8 mouse cellular contexts compared by ENCODE assay signal in the genomic region with DNA sequence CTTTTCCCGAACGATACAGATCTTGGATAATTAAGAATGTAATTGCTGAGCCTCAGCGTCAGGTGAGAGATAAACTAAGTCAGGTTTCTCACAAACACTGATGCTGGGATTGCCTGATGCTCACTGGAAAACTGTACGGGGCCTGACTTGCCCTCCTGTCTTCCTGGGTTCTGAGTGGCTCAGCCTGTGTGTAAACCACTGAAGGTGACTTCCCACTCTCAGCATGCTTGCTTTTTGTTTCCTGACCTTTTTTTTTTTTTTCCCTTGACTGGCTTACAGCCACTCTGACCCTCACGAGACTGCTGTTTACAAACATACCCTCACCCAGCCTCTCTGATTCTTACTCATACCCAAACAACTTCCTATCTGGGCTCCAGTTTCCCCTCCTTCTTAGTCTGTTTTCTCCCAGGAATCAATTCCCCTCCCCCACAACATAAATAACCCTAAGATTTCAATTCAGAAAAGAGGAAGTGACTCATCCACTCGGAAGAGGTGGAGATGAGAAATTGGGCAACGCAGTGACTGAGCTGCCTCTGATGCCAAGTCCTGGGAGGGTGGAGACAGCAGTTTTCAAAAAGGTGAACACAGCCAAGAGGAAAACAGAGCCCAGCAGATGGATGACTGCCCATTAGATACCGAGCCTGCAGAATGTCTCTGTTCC. TPM values are rescaled to one million over a fixed set of nuclear protein-coding genes. Genes with fewer than 3 reads are reported as not detected.
DNase-seq lines count a peak whose midpoint lies in the region; ATAC-seq and TF ChIP-seq lines count a peak whose summit lies in the region.

No protein-coding gene starts in this region.

- no peaks in the 10 kb centered on the region for H3K9me3 ChIP-seq in intestine, embryonic 15.5 days
- H3K9me3 ChIP-seq in intestine, postnatal 0 days (ENCODE audit: control insufficient read depth): no peaks in the 10 kb centered on the region

- intact Hi-C loops in heart, postnatal 36 days (cut with DNase I): loop anchor here (2.0 kb wide), 1 partner anchor 20 kb away; no protein-coding TSS in a partner anchor

- H3K4me2 ChIP-seq in intestine, embryonic 15.5 days (replicated peaks): 0 out of 2 replicates have a peak overlapping the region, but pooled peaks have one; percentile 2
- H3K4me2 ChIP-seq in intestine, postnatal 0 days (replicated peaks; ENCODE audit: low read depth): no peak overlapping the region

- 50% methylated on average over 8 of the region's 8 CpGs for WGBS in intestine, embryonic 15.5 days
- WGBS in intestine, postnatal 0 days: 54% methylated on average over 8 of the region's 8 CpGs
- 35% methylated on average over 8 of the region's 8 CpGs for WGBS in macrophage (ENCODE audit: missing documents)

- 0 out of 2 replicates have a peak, but pooled peaks cover 9% of the 10 kb centered on the region for H3K4me1 ChIP-seq in intestine, embryonic 15.5 days (replicated peaks)
- H3K4me1 ChIP-seq in intestine, postnatal 0 days (replicated peaks; ENCODE audit: control insufficient read depth, insufficient read depth, low read length): no peaks in the 10 kb centered on the region

- peak; percentile 75 for DNase-seq in MEL-GATA-1-ER (ENCODE audit: extremely low read depth, low read depth)
- peak; percentile 91 for DNase-seq in cerebellum, adult 9-10 months
- peak; percentile 77 to 84 for DNase-seq in heart, postnatal 36 days
- DNase-seq in thymus, postnatal 36 days: no peak
- DNase-seq in frontal cortex, postnatal 14 days (ENCODE audit: low spot score in 2 of 2): no peak

- TF ChIP-seq CTCF in intestine, postnatal 0 days (IDR thresholded peaks at IDR 0.05; ENCODE audit: low read depth): no peak

- H3K36me3 ChIP-seq in intestine, embryonic 15.5 days: peaks cover 3% of the 10 kb centered on the region; the same call in 1 of the 2 replicates
- H3K36me3 ChIP-seq in intestine, postnatal 0 days (ENCODE audit: control insufficient read depth, insufficient read depth): 0 out of 2 replicates have a peak, but pooled peaks cover 19% of the 10 kb centered on the region
- peaks cover 10% of the 10 kb centered on the region for H3K36me3 ChIP-seq in macrophage (ENCODE audit: inconsistent target)

- peak; percentile 47 for ATAC-seq in intestine, embryonic 15.5 days
- no peak for ATAC-seq in intestine, postnatal 0 days

- no peak overlapping the region for H3K27ac ChIP-seq in intestine, embryonic 15.5 days
- H3K27ac ChIP-seq in intestine, postnatal 0 days (ENCODE audit: low read depth, low read length): no peak overlapping the region
- H3K27ac ChIP-seq in macrophage: peak overlapping the region; percentile 85

- no peaks in the 10 kb centered on the region for H3K27me3 ChIP-seq in intestine, embryonic 15.5 days (replicated peaks)
- H3K27me3 ChIP-seq in intestine, postnatal 0 days (replicated peaks; ENCODE audit: control insufficient read depth, insufficient read depth, low read length): no peaks in the 10 kb centered on the region

- H3K9ac ChIP-seq in intestine, embryonic 15.5 days: no peak overlapping the region
- H3K9ac ChIP-seq in intestine, postnatal 0 days (ENCODE audit: low read depth, low read length): no peak overlapping the region

- H3K4me3 ChIP-seq in intestine, embryonic 15.5 days (replicated peaks): no peak overlapping the region
- H3K4me3 ChIP-seq in intestine, postnatal 0 days (ENCODE audit: low read depth, low read length): no peak overlapping the region
- H3K4me3 ChIP-seq in macrophage (ENCODE audit: inconsistent target): no peak overlapping the region

- H3K79me2 ChIP-seq in macrophage (ENCODE audit: inconsistent target): no peaks in the 10 kb centered on the region

RNA-seq across cellular contexts. Expression of a gene that starts 43.9 kb away (rescaled TPM):
- polyA plus RNA-seq in intestine, embryonic 15.5 days (2015; fragmentation: Nextera tagmentation; extraction: Ambion mirVana): 36.6 and 37.5 TPM in 2 replicates
- 47.0 and 55.7 TPM in 2 replicates for polyA plus RNA-seq in intestine, postnatal 0 days (2015; fragmentation: Nextera tagmentation; extraction: Ambion mirVana)
- 10 to 100 TPM; 21.0 to 23.3 TPM for total RNA-seq in heart, postnatal 36 days (2021)
- total RNA-seq in macrophage (2018; cell fraction: chromatin; rRNA removed): 10 to 100 TPM in 13 of 26 experiments, 1 to 10 TPM in 12, under 1 TPM in 1; 0.40 to 57.8 (median 8.3) TPM
- 1 to 10 TPM in 13 of 26 experiments, under 1 TPM in 13; 0.18 to 3.9 (median 1.5) TPM for total RNA-seq in macrophage (2018; cell fraction: cytosol; rRNA removed)
- 10 to 100 TPM in 4 of 26 experiments, 1 to 10 TPM in 12, under 1 TPM in 10; 0.22 to 32.6 (median 3.8) TPM for total RNA-seq in macrophage (2018; cell fraction: nucleus; rRNA removed)
- 0.91 to 2.8 TPM (median 2.7 TPM) in 3 replicates for polyA plus RNA-seq in macrophage (2018)

Comparison
In these comparisons a context has a peak if more than half of its experiments do, and no peak if none do; other contexts are left out.
1. DNase-seq: peak in MEL-GATA-1-ER (single experiment), cerebellum, adult 9-10 months (single experiment) and heart, postnatal 36 days (2 of 2); none in thymus, postnatal 36 days (0 of 2) and frontal cortex, postnatal 14 days (0 of 2).